Mouse (Mus musculus): ENCODE data around the gene Cd300a.

Gene Cd300a

DNA sequence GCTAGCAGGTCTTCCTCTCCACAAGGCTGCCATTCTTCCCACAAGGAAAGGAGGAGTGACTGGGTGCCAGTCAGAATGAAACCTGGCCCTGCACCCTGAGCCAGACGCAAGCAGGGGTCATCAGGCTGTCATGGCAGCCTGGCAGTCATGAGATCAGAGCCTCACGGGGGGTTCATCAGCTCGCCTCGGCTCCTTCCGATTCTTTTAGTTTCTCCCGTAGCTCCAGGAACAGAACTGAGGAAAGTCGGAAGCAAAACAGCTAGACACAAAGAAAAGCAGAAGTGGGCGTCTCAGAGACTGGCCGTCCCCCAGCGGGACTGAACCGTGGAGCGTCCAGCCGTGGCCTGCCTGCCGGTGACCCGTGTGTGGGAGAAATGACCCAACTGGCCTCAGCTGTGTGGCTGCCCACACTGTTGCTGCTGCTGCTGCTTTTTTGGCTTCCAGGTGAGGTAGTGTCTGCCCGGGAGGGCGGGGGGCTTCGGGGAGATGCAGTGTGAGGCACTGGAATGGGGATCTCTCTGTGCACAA lies at the start of gene Cd300a:
Cd300a (plus strand) TSS at position 51 of the 528 bp plus-strand sequence.
- DNase-seq (ENCODE audit: low spot score in 2 of 2), result no peak

DNA sequence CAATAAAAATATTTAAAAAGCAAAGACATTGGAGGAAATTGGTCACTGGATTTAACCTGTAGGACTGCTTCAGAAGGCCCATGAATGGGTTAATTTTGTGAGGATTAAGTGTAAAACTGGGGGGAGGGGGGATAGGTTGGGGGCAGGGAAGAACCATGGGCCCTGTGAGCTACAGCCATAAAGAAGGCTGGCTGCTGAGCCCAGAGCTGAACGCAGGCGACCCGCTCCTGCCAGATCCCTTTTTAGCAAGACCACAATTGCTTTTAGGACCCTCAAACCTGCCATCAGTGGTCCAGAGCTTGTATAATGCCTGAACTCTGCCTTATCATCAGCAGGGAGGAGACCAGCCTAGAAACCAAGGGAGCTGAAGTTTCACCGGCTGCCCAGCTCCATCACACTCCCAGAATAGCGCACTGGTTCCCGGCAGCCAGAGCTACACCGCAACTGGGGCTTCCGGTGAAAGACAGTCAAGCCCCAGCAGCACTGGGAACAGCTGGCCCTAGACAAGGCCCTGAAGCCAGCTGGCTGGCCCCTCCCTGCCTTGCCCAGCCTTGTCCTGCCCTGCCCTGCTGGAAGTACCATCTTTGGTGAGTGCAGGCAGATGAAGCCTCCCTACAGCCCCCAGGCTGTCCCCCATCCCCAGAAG lies 45.9 kb upstream of the Cd300a start:
- DNase-seq (ENCODE audit: low spot score in 2 of 2), result no peak

- DNase-seq (ENCODE audit: low spot score in 2 of 2), result no peak
Measured at GRCm38 (mm10) chr11:114844464-114845220, 45.2 kb upstream of the Cd300a start.

- DNase-seq (ENCODE audit: low spot score in 2 of 2), result no peak
Measured at GRCm38 (mm10) chr11:114846336-114846735, 43.5 kb upstream of the Cd300a start.

GRCm38 (mm10) chr11:114847008-114847407 lies 42.8 kb upstream of the Cd300a start:
- no peak for DNase-seq (ENCODE audit: low spot score in 2 of 2)

DNA sequence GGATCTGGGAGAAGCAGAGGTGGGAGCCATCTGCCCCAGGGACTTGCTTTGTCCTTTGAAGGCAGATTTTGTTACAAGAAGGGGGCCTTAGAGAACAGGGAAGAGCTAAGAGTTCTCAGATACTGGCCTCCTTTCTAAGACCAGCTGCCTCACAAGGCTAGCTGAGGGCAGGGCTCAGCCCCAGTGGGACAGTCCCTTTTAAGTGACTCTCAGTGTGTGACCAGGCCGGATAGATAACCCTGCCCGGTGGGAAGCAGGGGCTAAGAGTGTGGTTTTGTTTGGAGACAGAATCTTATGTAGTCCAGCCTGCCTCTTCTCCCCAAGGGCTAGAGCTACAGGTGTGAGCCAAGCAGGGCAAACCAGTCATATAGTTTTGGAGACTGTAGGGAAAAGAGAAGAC lies 40.3 kb upstream of the Cd300a start:
- DNase-seq (ENCODE audit: low spot score in 2 of 2), result no peak

GRCm38 (mm10) chr11:114850066-114850451 lies 39.8 kb upstream of the Cd300a start:
- no peak for DNase-seq (ENCODE audit: low spot score in 2 of 2)

DNA sequence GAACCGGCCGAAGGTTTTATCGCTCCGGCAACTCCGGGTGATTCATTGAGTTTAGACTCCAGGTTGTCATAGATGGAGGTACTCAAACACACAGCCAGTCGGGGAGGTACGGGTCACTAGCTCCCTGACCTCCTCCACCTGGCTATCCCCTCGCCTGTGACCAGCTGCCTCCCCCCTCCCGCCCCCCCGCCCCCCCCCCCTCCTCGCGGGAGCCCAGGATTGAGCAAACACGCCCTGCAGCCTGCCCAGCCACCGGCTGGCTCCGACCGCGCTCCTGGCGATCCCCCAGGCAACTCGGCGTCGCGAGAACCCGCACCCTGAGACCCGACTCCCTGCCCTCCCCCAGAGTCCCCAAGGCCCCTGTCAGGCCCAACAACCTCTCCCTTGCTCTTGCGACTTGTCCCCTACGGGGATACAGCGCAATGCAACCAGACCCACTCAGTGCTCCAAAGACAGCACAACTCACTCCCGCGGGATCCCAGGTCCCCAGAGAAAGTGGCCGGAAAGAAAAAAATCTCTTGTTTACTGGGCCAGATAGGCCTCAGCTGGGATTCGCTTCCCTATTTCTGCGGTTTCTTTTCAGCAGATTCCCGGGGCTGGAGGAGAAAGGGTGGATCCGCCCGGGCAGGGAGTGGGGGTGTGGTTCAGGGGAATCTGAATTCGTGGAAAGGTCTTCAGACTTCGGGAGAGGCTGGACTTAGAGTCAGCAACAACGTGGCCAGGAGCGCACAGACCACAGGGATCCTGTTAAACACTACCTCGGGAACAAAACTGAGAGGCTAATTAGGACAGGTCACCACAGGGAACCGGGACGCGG lies 39.2 kb upstream of the Cd300a start, which contains the start of gene Gprc5c:
Gprc5c (plus strand) TSS at position 701 of the 817 bp plus-strand sequence.
- peak in 1 of 2 experiments; percentile 9 for DNase-seq (ENCODE audit: low spot score in 2 of 2)

DNA sequence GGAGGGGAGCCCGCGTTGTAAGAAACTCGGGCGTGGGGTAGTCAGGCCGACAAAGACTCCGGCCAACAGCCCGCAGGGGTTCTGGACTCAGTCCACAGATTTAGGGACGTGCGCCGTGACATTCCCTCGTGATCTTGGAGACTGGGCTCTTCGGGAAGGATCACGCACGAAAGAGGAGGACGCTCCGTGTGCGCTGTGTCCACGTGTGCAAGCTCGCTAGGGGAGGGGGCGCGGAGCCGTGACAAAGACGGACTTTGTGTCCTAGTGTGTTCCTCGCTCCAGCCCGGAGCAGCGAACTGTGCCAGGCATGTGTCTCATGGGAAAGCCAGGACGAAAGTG lies 38.6 kb upstream of the Cd300a start:
- DNase-seq (ENCODE audit: low spot score in 2 of 2), result peak; percentile 6 to 14

GRCm38 (mm10) chr11:114851608-114852310 lies 38.1 kb upstream of the Cd300a start:
- peak; percentile 32 to 48 for DNase-seq (ENCODE audit: low spot score in 2 of 2)

DNA sequence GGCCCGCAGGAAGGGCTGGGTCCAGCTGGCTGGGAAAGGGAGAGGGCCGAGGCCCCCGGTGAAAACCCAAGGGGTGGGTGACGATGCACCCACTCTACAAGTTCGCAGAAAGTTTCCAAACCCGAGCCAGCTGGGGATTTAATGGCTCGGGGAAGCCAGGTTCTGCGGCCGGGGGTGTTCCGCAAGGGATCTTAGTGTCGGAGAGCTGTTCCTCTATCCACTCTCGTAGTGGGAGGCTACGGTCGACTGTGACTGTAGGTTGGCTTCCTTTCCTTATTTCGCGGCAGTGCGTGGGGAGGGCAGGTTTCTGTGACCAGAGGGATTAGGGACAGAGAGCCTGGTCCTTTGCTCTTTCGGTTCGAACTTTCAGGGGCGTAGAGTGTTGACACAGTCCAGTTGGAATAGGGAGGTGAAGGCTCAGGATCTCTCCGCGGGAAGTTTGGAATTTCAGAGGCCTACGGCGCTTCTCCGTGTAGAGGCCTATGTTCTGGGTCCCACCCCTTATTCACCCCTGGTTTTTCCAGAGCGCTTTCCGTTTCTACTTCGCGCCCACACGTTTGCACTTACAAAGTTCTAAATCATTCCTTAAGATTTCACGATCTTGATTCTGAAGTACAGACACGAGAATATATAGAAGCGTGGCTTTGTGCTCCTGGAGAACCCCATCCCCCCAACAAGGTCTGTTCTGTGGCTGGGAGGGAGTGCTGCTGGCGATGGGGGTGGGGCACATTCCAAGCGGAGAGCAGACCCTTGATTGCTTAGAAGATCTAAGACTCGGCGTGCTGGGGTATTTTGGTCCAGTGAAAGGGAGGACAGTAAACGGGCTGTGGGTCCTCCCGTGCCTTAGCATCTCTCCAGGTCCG lies 37.3 kb upstream of the Cd300a start:
- DNase-seq (ENCODE audit: low spot score in 2 of 2), result peak; percentile 6 to 8

GRCm38 (mm10) chr11:114853174-114853838 lies 36.5 kb upstream of the Cd300a start:
- DNase-seq (ENCODE audit: low spot score in 2 of 2), result no peak

- no peak for DNase-seq (ENCODE audit: low spot score in 2 of 2)
Measured at GRCm38 (mm10) chr11:114854581-114854980, 35.3 kb upstream of the Cd300a start.

DNA sequence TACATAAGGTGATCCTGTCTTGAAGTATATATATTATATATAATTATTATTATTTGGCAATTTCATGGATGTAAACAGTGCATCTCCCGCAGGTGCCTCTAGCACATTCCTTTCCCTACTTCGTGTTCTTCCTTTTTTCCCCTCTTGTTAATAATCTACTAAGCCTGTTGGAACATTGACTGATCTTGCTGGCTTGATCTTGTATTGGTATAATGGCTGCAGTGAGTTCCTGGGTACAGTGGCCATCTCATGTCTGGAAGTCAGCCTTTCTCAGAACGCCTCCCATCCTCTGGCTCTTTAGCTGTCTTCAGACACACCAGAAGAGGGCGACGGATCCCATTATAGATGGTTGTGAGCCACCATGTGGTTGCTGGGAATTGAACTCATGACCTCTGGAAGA lies 33.7 kb upstream of the Cd300a start:
- DNase-seq (ENCODE audit: low spot score in 2 of 2), result no peak

DNA sequence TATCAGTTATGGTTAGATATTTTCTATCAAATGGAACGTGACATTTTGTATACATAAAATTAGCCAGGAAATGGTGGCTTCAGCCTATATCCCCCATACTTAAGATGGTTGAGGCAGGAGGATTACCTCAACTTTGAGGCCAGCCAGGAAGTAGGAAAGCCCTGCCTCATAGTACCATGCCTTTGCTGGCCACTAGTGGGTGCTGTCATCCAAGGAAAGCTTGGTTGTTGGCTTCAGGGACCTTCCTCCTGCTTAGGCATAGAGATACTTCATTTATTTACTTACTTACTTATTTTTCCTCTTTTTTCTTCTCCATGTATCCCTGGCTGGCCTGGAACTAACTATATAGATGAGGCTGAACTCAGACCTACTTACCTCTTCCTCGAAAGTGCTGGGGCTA lies 31.2 kb upstream of the Cd300a start:
- DNase-seq (ENCODE audit: low spot score in 2 of 2), result no peak

GRCm38 (mm10) chr11:114861057-114861456 lies 28.8 kb upstream of the Cd300a start:
- no peak for DNase-seq (ENCODE audit: low spot score in 2 of 2)

DNA sequence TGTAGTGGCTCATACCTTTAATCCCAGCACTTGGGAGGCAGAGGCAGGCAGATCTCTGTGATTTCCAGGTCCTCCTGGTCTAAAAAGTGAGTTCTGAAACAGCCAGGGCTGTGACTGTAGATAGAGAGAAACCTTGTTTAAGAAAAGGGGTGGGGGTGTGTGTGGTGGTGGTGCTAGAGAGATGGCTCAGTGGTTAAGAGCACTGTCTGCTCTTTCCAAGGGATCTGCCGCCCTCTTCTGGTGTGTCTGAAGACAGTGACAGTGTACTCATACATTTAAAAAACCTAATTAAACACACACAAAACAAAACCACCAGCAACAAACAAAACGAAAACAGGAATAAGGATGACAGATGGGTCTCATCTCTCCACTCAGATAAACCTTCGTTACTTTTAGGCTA lies 27.2 kb upstream of the Cd300a start:
- DNase-seq (ENCODE audit: low spot score in 2 of 2), result no peak

DNA sequence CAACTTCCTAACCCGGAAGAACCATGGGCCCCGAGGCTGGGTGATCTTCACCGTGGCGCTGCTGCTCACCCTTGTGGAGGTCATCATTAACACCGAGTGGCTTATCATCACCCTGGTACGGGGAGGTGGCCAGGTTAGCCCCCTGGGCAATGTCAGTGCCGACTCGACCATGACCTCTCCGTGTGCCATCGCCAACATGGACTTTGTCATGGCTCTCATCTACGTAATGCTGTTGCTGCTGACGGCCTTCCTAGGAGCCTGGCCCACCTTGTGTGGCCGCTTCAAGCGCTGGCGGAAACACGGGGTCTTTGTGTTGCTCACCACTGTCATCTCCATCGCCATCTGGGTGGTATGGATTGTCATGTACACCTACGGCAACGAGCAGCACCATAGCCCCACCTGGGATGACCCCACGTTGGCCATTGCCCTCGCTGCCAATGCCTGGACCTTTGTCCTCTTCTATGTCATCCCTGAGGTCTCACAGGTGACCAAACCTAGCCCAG lies 25.9 kb upstream of the Cd300a start:
- DNase-seq (ENCODE audit: low spot score in 2 of 2), result no peak

DNA sequence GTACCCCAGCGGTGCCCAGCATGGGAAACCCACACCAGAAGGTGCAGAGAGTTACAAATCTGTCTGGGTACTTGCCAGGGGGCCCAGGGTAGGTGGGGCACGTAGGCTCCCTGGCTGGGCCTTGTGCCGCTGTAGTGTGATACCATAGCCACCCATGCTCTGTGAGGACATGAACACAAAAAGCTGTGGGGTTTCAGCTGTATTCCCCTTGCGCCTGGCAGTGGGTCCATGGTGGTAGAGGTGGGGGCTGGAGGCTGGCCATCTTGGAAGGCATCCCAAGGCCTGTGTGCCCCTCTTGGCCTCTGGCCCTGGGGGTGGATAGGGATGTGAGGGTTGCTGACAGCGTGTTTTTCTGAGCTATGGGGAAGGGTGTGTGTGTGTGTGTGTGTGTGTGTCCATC lies 23.8 kb upstream of the Cd300a start:
- DNase-seq (ENCODE audit: low spot score in 2 of 2), result no peak
